8 mouse cellular contexts compared by ENCODE assay signal in genomic region chr17:55945696-55946095, GRCm38 (mm10). TPM values are rescaled to one million over a fixed set of nuclear protein-coding genes. Genes with fewer than 3 reads are reported as not detected.
DNase-seq lines count a peak whose midpoint lies in the region; ATAC-seq and TF ChIP-seq lines count a peak whose summit lies in the region.

No protein-coding gene starts in this region.

- peak overlapping the region; percentile 64 for H3K4me3 ChIP-seq in heart, adult 2 months
- H3K4me3 ChIP-seq in E14TG2a.4 (replicated peaks; ENCODE audit: low read length), result peak overlapping the region; percentile 85
- H3K4me3 ChIP-seq in forebrain, embryonic 12.5 days (replicated peaks), result peak overlapping the region; percentile 54
- peak overlapping the region; percentile 67 for H3K4me3 ChIP-seq in liver, embryonic 13.5 days (replicated peaks)

- no peak for TF ChIP-seq POLR2A in heart, adult 2 months (IDR thresholded peaks at IDR 0.05; ENCODE audit: insufficient read depth, low read depth, low read length)

- 22% methylated on average over 5 of the region's 5 CpGs for WGBS in heart, adult 2 months
- 40% methylated on average over 5 of the region's 5 CpGs for WGBS in forebrain, embryonic 12.5 days
- whole genome bisulfite sequencing in liver, embryonic 13.5 days (ENCODE audit: insufficient replicate concordance), result 36% methylated on average over 5 of the region's 5 CpGs

- H3K4me2 ChIP-seq in forebrain, embryonic 12.5 days, result peak overlapping the region; percentile 77
- peak overlapping the region; percentile 83 for H3K4me2 ChIP-seq in liver, embryonic 13.5 days

- DNase-seq in heart, adult 2 months, result peak in 1 of 2 experiments; percentile 17
- DNase-seq in heart, adult 9 months (ENCODE audit: low spot score in 2 of 2), result no peak
- DNase-seq in liver, embryonic 13.5 days, result no peak
- no peak for DNase-seq in spleen, adult 12 weeks (ENCODE audit: low spot score)
- no peak for DNase-seq in adrenal gland, postnatal 4 days (ENCODE audit: low spot score in 2 of 2)

- no peaks in the 10 kb centered on the region for H3K36me3 ChIP-seq in heart, adult 2 months (ENCODE audit: control insufficient read depth, insufficient read depth, low read length)
- peaks cover 6% of the 10 kb centered on the region for H3K36me3 ChIP-seq in E14TG2a.4 (ENCODE audit: insufficient read depth, low read length)
- no peaks in the 10 kb centered on the region for H3K36me3 ChIP-seq in forebrain, embryonic 12.5 days (replicated peaks)
- H3K36me3 ChIP-seq in liver, embryonic 13.5 days, result no peaks in the 10 kb centered on the region

- H3K27ac ChIP-seq in heart, adult 2 months, result peak overlapping the region; percentile 94
- peak overlapping the region; percentile 93; the same call in 1 of the 2 replicates for H3K27ac ChIP-seq in forebrain, embryonic 12.5 days
- peak overlapping the region; percentile 93 for H3K27ac ChIP-seq in liver, embryonic 13.5 days

- intact Hi-C loops in heart, adult 2 months (cut with DNase I), result loop anchor here (2.0 to 5.0 kb wide), 2 partner anchors 13 to 53 kb away; partner anchors contain the start of genes Yju2 and Zfp959

- peaks cover 1% of the 10 kb centered on the region; the same call in 1 of the 2 replicates for H3K4me1 ChIP-seq in heart, adult 2 months (ENCODE audit: control insufficient read depth, insufficient read depth, low read length)
- H3K4me1 ChIP-seq in E14TG2a.4 (replicated peaks; ENCODE audit: low read depth, low read length), result peaks cover 39% of the 10 kb centered on the region
- H3K4me1 ChIP-seq in forebrain, embryonic 12.5 days, result peaks cover 9% of the 10 kb centered on the region
- peaks cover 20% of the 10 kb centered on the region for H3K4me1 ChIP-seq in liver, embryonic 13.5 days (replicated peaks)

- no peaks in the 10 kb centered on the region for H3K9me3 ChIP-seq in E14TG2a.4 (ENCODE audit: low read length)
- no peaks in the 10 kb centered on the region for H3K9me3 ChIP-seq in forebrain, embryonic 12.5 days
- H3K9me3 ChIP-seq in liver, embryonic 13.5 days (replicated peaks), result no peaks in the 10 kb centered on the region

- no peak for ATAC-seq in forebrain, embryonic 12.5 days (ENCODE audit: low FRiP score)
- no peak for ATAC-seq in liver, embryonic 13.5 days (ENCODE audit: low read depth)
- no peak for ATAC-seq in granulocyte monocyte progenitor cell, adult 5-6 weeks (replicated peaks; ENCODE audit: poor library complexity, severe bottlenecking)

- no peaks in the 10 kb centered on the region; the same call in 1 of the 2 replicates for H3K79me2 ChIP-seq in heart, adult 2 months (replicated peaks; ENCODE audit: control insufficient read depth, insufficient read depth, low read length)

- no peak for TF ChIP-seq EP300 in heart, adult 2 months (IDR thresholded peaks at IDR 0.05; ENCODE audit: insufficient read depth, low read depth, low read length)

- H3K9ac ChIP-seq in heart, adult 2 months (ENCODE audit: low read depth, low read length), result peak overlapping the region; percentile 73
- peak overlapping the region; percentile 67 for H3K9ac ChIP-seq in forebrain, embryonic 12.5 days
- peak overlapping the region; percentile 78 for H3K9ac ChIP-seq in liver, embryonic 13.5 days

- H3K27me3 ChIP-seq in heart, adult 2 months (ENCODE audit: control insufficient read depth, insufficient read depth, low read length), result no peaks in the 10 kb centered on the region
- H3K27me3 ChIP-seq in E14TG2a.4 (ENCODE audit: insufficient read depth, low read length), result no peaks in the 10 kb centered on the region
- H3K27me3 ChIP-seq in forebrain, embryonic 12.5 days, result peaks cover 13% of the 10 kb centered on the region; the same call in 1 of the 2 replicates
- H3K27me3 ChIP-seq in liver, embryonic 13.5 days, result no peaks in the 10 kb centered on the region; the same call in 1 of the 2 replicates

- no peak for TF ChIP-seq CTCF in heart, adult 2 months (IDR thresholded peaks at IDR 0.05)
- no peak for TF ChIP-seq CTCF in E14TG2a.4 (conservative IDR thresholded peaks at IDR 0.05; ENCODE audit: low read length)

RNA-seq across cellular contexts. Expression of gene Zfp119b, which starts 3.6 kb away (rescaled TPM):
- total RNA-seq in heart, adult 2 months (2021), result 1 to 10 TPM; 2.5 to 3.9 TPM
- 0.49 and 1.2 TPM in 2 replicates for polyA plus RNA-seq in heart, adult 2 months (2012; rRNA removed)
- 4.8 and 5.6 TPM in 2 replicates for polyA plus RNA-seq in forebrain, embryonic 12.5 days (2016; fragmentation: Nextera tagmentation; extraction: Ambion mirVana)
- 2.4 and 2.6 TPM in 2 replicates for polyA plus RNA-seq in liver, embryonic 13.5 days (2015; fragmentation: Nextera tagmentation; extraction: Ambion mirVana)
- 2.1 and 5.4 TPM in 2 replicates for total RNA-seq in granulocyte monocyte progenitor cell, adult 5-6 weeks (2014; fragmentation: Nextera tagmentation)
- 4.8 and 6.8 TPM in 2 replicates for total RNA-seq in granulocyte monocyte progenitor cell, adult 5-6 weeks (2017)
- 1 to 10 TPM; 7.2 to 8.0 TPM for total RNA-seq in adrenal gland, postnatal 4 days (2021)

RNA-seq across cellular contexts. Expression of gene Ebi3, which starts 6.7 kb away (rescaled TPM):
- total RNA-seq in heart, adult 2 months (2021), result under 1 TPM; 0.34 to 0.91 TPM
- 1.3 and 4.1 TPM in 2 replicates for polyA plus RNA-seq in heart, adult 2 months (2012; rRNA removed)
- 2.3 TPM in 2 replicates for polyA plus RNA-seq in forebrain, embryonic 12.5 days (2016; fragmentation: Nextera tagmentation; extraction: Ambion mirVana)
- 4.6 and 5.0 TPM in 2 replicates for polyA plus RNA-seq in liver, embryonic 13.5 days (2015; fragmentation: Nextera tagmentation; extraction: Ambion mirVana)
- 16.8 and 36.8 TPM in 2 replicates for total RNA-seq in granulocyte monocyte progenitor cell, adult 5-6 weeks (2014; fragmentation: Nextera tagmentation)
- 10.9 and 12.6 TPM in 2 replicates for total RNA-seq in granulocyte monocyte progenitor cell, adult 5-6 weeks (2017)
- 1 to 10 TPM; 2.1 to 3.0 TPM for total RNA-seq in adrenal gland, postnatal 4 days (2021)

RNA-seq across cellular contexts. Expression of gene Yju2, which starts 13.2 kb away (rescaled TPM):
- 1 to 10 TPM; 8.3 to 9.2 TPM for total RNA-seq in heart, adult 2 months (2021)
- polyA plus RNA-seq in heart, adult 2 months (2012; rRNA removed), result 3.7 and 4.2 TPM in 2 replicates
- 28.0 and 29.1 TPM in 2 replicates for polyA plus RNA-seq in forebrain, embryonic 12.5 days (2016; fragmentation: Nextera tagmentation; extraction: Ambion mirVana)
- polyA plus RNA-seq in liver, embryonic 13.5 days (2015; fragmentation: Nextera tagmentation; extraction: Ambion mirVana), result 11.4 and 12.7 TPM in 2 replicates
- 15.1 and 15.4 TPM in 2 replicates for total RNA-seq in granulocyte monocyte progenitor cell, adult 5-6 weeks (2014; fragmentation: Nextera tagmentation)
- 17.2 and 30.9 TPM in 2 replicates for total RNA-seq in granulocyte monocyte progenitor cell, adult 5-6 weeks (2017)
- 10 to 100 TPM; 22.7 to 26.9 TPM for total RNA-seq in adrenal gland, postnatal 4 days (2021)

RNA-seq across cellular contexts. Expression of gene Shd, which starts 24.6 kb away (rescaled TPM):
- under 1 TPM; 0.63 to 0.64 TPM for total RNA-seq in heart, adult 2 months (2021)
- polyA plus RNA-seq in heart, adult 2 months (2012; rRNA removed), result 1.9 TPM in 2 replicates
- polyA plus RNA-seq in forebrain, embryonic 12.5 days (2016; fragmentation: Nextera tagmentation; extraction: Ambion mirVana), result 81.1 and 94.0 TPM in 2 replicates
- 0.22 and 0.34 TPM in 2 replicates for polyA plus RNA-seq in liver, embryonic 13.5 days (2015; fragmentation: Nextera tagmentation; extraction: Ambion mirVana)
- total RNA-seq in granulocyte monocyte progenitor cell, adult 5-6 weeks (2014; fragmentation: Nextera tagmentation), result 1.6 TPM in 1 of 2 replicates, not detected in the other
- not detected in 2 replicates for total RNA-seq in granulocyte monocyte progenitor cell, adult 5-6 weeks (2017)
- total RNA-seq in adrenal gland, postnatal 4 days (2021), result 10 to 100 TPM in 1 of 2 experiments, 1 to 10 TPM in 1; 7.3 to 16.9 TPM

RNA-seq across cellular contexts. Expression of gene Fsd1, which starts 40.6 kb away (rescaled TPM):
- total RNA-seq in heart, adult 2 months (2021), result under 1 TPM; 0.50 to 0.61 TPM
- polyA plus RNA-seq in heart, adult 2 months (2012; rRNA removed), result 0.35 and 0.76 TPM in 2 replicates
- polyA plus RNA-seq in forebrain, embryonic 12.5 days (2016; fragmentation: Nextera tagmentation; extraction: Ambion mirVana), result 79.7 and 82.4 TPM in 2 replicates
- 0.56 and 0.69 TPM in 2 replicates for polyA plus RNA-seq in liver, embryonic 13.5 days (2015; fragmentation: Nextera tagmentation; extraction: Ambion mirVana)
- total RNA-seq in granulocyte monocyte progenitor cell, adult 5-6 weeks (2014; fragmentation: Nextera tagmentation), result not detected in 2 replicates
- total RNA-seq in granulocyte monocyte progenitor cell, adult 5-6 weeks (2017), result not detected in 2 replicates
- 1 to 10 TPM; 4.1 to 9.2 TPM for total RNA-seq in adrenal gland, postnatal 4 days (2021)
